Mouse (Mus musculus) limb, embryonic 14.5 days (tissue): ENCODE data around the gene Fbxo44. TPM values are rescaled to one million over a fixed set of nuclear protein-coding genes. Genes with fewer than 3 reads are reported as not detected.

Source experiments
- ATAC-seq: fragments of 200-750 bp; cut with Nextera tagmentation; 2 replicates; pipeline ENCODE4 v1.8.0; 2017; ENCODE audit warnings: low read depth, moderate number of reproducible peaks, moderate TSS enrichment; ENCODE audit not compliant: low FRiP score
- DNase-seq: peaks from one replicate; pipeline ENCODE4 v3.0.0-alpha.2; 2015; ENCODE audit warnings: low spot score
- H3K27ac ChIP-seq: fragments of 300-500 bp; sonication (generic); replicated peaks from 2 replicates; pipeline ENCODE4 v1.5.1; 2014; ENCODE audit warnings: low read depth, mild to moderate bottlenecking, low read length, moderate library complexity, mixed read lengths
- H3K27me3 ChIP-seq: fragments of 300-500 bp; sonication (generic); 2 replicates; pipeline ENCODE4 v1.6.1; 2014; ENCODE audit warnings: low read length, mixed read lengths; ENCODE audit not compliant: control insufficient read depth, insufficient read depth
- H3K36me3 ChIP-seq: fragments of 300-500 bp; sonication (generic); 2 replicates; pipeline ENCODE4 v1.6.1; 2014; ENCODE audit warnings: mild to moderate bottlenecking, low read length, moderate library complexity, mixed read lengths; ENCODE audit not compliant: control insufficient read depth, insufficient read depth
- H3K4me1 ChIP-seq: fragments of 300-500 bp; sonication (generic); 2 replicates; pipeline ENCODE4 v1.6.1; 2014; ENCODE audit warnings: antibody characterized with exemption, low read length, mixed read lengths; ENCODE audit not compliant: control insufficient read depth, insufficient read depth
- H3K4me2 ChIP-seq: fragments of 300-500 bp; sonication (generic); replicated peaks from 2 replicates; pipeline ENCODE4 v1.6.1; 2014; ENCODE audit warnings: low read depth, mild to moderate bottlenecking, low read length, moderate library complexity; ENCODE audit not compliant: severe bottlenecking
- H3K4me3 ChIP-seq: fragments of 300-500 bp; sonication (generic); replicated peaks from 2 replicates; pipeline ENCODE4 v1.5.1; 2014; ENCODE audit warnings: low read length
- H3K9ac ChIP-seq: fragments of 300-500 bp; sonication (generic); 2 replicates; pipeline ENCODE4 v1.6.1; 2014; ENCODE audit warnings: mild to moderate bottlenecking, low read depth, low read length, moderate library complexity; ENCODE audit not compliant: severe bottlenecking
- H3K9me3 ChIP-seq: fragments of 300-500 bp; sonication (generic); 2 replicates; pipeline ENCODE4 v1.6.1; 2016; ENCODE audit warnings: low read length; ENCODE audit not compliant: control insufficient read depth
- POLR2A ChIP-seq: fragments of 200-500 bp; IDR thresholded peaks from 2 replicates; pipeline ENCODE4 v1.8.0; 2012; ENCODE audit warnings: inconsistent platforms, mild to moderate bottlenecking, moderate library complexity, borderline replicate concordance; ENCODE audit not compliant: insufficient read depth, insufficient read length; ENCODE audit errors: extremely low read depth
- WGBS: fragments of 180-500 bp; shearing (Covaris S2); extraction: QIAGEN DNeasy Blood & Tissue Kit; methylation state at CpG from one replicate; pipeline ENCODE4 v1.1.7; 2014; 5-methylcytosine and 5-hydroxymethylcytosine counted together
- polyA plus RNA-seq, 2 experiments: library from polyadenylated mRNA; depleted of rRNA in 1 of 2; stranded (reverse) in 1 of 2; unstranded in 1 of 2; fragments of >200 nt; fragmentation: Nextera tagmentation in 1 of 2; extraction: Ambion mirVana in 1 of 2; gene quantifications; 2 replicates each; pipeline versions ENCODE4 v1.2.1 to v1.2.3; 2012 to 2014

Fbxo44 gene
- polyA plus RNA-seq, 2 experiments: 8.1 to 21.1 TPM

DNA sequence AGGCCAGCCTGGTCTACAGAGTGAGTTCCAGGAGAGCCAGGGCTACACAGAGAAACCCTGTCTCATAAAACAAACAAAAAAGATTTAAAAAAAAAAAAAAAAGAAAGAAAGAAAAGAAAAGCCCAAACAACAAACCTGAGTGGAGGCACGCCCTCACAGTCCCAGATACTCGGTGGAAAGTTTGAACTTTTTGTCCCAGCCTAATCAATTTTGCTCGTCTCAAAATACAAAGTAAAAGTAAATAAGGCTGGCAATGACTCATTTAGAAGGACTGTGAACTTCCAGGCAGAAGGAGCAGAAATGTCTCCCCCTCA, 9.4 kb downstream of the Fbxo44 start:
- ATAC-seq (no peak), DNase-seq (no peak)
- Histone ChIP-seq H3K36me3 (peaks cover 19% of the 10 kb centered on the region), H3K9me3 (no peaks in the 10 kb centered on the region), H3K27ac (no peak overlapping the region), H3K4me1 (peaks cover 16% of the 10 kb centered on the region; the same call in 1 of the 2 replicates), H3K4me2 (peak overlapping the region; percentile 99), H3K9ac (peak overlapping the region; percentile 73; the same call in 1 of the 2 replicates), H3K4me3 (peak overlapping the region; percentile 64), H3K27me3 (no peaks in the 10 kb centered on the region)
- no peak for TF ChIP-seq POLR2A
- WGBS: 53% methylated on average over 3 of the region's 3 CpGs

DNA sequence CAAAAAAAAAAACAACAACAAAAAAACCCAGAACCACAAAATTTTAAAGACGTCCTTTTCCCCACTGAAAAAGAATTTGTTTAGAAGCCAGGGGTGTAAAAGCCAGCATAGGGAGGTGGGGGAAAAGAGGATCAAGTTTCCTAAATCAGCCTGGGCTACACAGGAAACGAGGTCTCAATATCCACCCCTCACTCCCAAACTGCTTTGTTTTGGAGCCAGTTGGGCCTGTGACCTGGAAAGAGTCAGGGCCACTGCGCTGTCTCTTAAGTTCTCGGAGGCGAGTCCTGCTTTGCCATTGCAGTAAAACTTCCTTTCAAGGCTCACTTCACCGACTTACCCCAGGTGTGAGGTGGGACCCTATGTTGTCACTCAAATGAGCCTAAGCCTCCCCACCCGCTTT, 10.0 kb downstream of the Fbxo44 start:
- H3K4me2 ChIP-seq: no peak overlapping the region
- no peak overlapping the region for H3K27ac ChIP-seq
- 32% methylated on average over 7 of the region's 7 CpGs for WGBS

DNA sequence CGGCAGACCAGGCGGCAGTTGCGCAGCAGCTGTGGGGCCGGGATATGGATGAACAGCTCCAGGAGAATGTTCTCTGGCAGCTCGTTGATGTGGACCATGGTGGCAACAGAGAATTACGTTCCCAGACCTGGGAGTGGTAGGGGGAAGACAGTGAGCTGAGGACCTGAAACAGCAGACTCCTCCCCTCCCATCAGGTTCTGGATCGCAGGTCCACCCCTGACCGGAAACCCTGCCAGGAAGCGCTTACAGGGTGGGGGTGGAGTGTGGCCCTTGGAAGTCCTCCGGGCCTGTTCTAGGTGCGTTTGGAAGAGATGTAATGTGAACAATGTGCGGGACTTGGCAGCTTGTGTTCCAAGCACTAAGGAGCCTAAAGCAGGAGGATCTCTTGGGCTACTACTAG, 10.7 kb downstream of the Fbxo44 start:
- no peak for TF ChIP-seq POLR2A
- Histone ChIP-seq H3K27ac (no peak overlapping the region), H3K27me3 (no peaks in the 10 kb centered on the region), H3K9ac (no peak overlapping the region), H3K4me3 (no peak overlapping the region), H3K36me3 (peaks cover 21% of the 10 kb centered on the region), H3K4me2 (no peak overlapping the region), H3K9me3 (no peaks in the 10 kb centered on the region), H3K4me1 (peaks cover 16% of the 10 kb centered on the region; the same call in 1 of the 2 replicates)
- WGBS: 47% methylated on average over 12 of the region's 12 CpGs
- DNase-seq (no peak), ATAC-seq (no peak)

More for the DNA sequence above, 10.0 kb downstream of the Fbxo44 start:
- peaks cover 16% of the 10 kb centered on the region; the same call in 1 of the 2 replicates for H3K4me1 ChIP-seq
- no peaks in the 10 kb centered on the region for H3K9me3 ChIP-seq
- no peaks in the 10 kb centered on the region for H3K27me3 ChIP-seq
- TF ChIP-seq POLR2A: no peak
- DNase-seq (no peak), ATAC-seq (no peak)
- no peak overlapping the region for H3K4me3 ChIP-seq
- H3K36me3 ChIP-seq: peaks cover 17% of the 10 kb centered on the region
- H3K9ac ChIP-seq: no peak overlapping the region

DNA sequence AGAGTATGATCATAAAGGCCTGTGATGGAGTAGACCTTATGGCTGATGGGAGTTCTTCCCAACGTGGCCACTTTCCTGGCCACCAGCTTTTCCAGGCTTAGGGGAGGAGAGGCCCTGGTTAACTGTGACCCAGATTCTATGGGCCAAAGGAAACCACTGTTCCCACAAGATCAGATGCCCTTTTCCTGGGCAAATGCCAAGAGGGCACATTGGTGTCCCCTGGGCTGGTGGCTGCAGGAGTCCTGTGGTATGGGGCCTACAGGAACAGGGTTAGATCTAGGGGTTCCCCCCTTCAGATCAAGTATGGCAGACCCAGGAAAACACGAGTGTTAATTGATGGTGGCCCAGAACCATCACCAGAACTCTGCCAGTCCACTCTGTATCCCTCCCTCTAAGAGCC, 12.6 kb downstream of the Fbxo44 start:
- Histone ChIP-seq H3K4me3 (no peak overlapping the region), H3K9me3 (no peaks in the 10 kb centered on the region), H3K27ac (no peak overlapping the region), H3K27me3 (no peaks in the 10 kb centered on the region), H3K4me2 (no peak overlapping the region), H3K36me3 (peaks cover 24% of the 10 kb centered on the region), H3K9ac (no peak overlapping the region), H3K4me1 (peaks cover 16% of the 10 kb centered on the region; the same call in 1 of the 2 replicates)
- WGBS: 85% methylated on average over 2 of the region's 2 CpGs
- DNase-seq: no peak
- ATAC-seq: no peak
- no peak for TF ChIP-seq POLR2A

DNA sequence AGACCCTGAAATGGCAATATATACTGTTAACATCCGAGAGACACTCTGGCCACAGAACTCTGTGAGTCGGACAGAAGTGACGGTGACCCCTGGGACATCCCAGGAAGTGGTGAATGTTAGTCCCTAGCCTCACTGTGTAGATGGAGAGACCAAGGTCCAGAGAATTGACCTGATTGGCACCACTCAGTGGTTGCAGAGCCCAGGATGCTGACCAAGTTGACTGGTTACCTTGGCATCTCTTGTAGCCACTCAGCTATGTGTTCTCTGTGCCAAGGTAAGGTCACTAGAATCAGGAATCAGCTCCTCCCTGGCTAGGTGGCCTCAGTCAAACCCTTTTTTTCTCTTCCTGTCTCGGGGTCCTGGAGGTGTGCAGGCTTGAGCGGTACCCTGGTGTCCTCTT, 16.6 kb downstream of the Fbxo44 start:
- Histone ChIP-seq H3K4me3 (no peak overlapping the region), H3K27ac (no peak overlapping the region), H3K4me1 (no peaks in the 10 kb centered on the region), H3K9me3 (no peaks in the 10 kb centered on the region), H3K9ac (no peak overlapping the region), H3K4me2 (no peak overlapping the region), H3K36me3 (peaks cover 24% of the 10 kb centered on the region), H3K27me3 (no peaks in the 10 kb centered on the region)
- no peak for TF ChIP-seq POLR2A
- ATAC-seq (no peak), DNase-seq (no peak)
- 88% methylated on average over 5 of the region's 5 CpGs for whole genome bisulfite sequencing
